Mouse (Mus musculus): ENCODE results near the gene Gm4881.
A peak's percentile ranks its signal among the peaks of the same experiment; 100 is the strongest.

Gene Gm4881

GRCm38 (mm10) chr7:24892125-24892583 is 52.1 kb downstream of the Gm4881 start:
- DNase-seq, result no peak

GRCm38 (mm10) chr7:24891241-24892124 is 52.8 kb downstream of the Gm4881 start:
- DNase-seq, result no peak

- peak; percentile 65 to 66 for DNase-seq
These were observed 53.7 kb downstream of the Gm4881 start for GRCm38 (mm10) chr7:24890281-24891216.

- peak; percentile 80 to 89 for DNase-seq
These were observed 54.7 kb downstream of the Gm4881 start for GRCm38 (mm10) chr7:24889431-24890220.

GRCm38 (mm10) chr7:24887096-24887495 is 57.2 kb downstream of the Gm4881 start:
- no peak for DNase-seq

DNA sequence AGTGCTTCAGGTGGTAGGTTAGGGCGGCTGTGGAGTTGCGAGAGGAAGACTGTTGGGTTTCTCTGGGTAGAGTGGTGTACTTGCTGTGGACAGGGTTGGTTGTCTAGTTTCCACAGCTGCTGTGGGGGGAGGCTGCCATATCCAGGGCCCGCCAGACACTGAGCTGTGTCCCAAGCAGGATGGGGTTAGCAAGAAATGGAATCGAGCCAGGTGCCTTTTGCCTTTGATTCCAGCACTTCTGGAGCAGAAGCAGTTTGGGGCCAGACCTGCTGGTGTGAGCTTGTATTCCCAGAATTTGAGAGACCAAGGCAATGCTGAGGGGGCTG is 58.0 kb downstream of the Gm4881 start:
- peak in 1 of 2 experiments; percentile 56 for DNase-seq

DNA sequence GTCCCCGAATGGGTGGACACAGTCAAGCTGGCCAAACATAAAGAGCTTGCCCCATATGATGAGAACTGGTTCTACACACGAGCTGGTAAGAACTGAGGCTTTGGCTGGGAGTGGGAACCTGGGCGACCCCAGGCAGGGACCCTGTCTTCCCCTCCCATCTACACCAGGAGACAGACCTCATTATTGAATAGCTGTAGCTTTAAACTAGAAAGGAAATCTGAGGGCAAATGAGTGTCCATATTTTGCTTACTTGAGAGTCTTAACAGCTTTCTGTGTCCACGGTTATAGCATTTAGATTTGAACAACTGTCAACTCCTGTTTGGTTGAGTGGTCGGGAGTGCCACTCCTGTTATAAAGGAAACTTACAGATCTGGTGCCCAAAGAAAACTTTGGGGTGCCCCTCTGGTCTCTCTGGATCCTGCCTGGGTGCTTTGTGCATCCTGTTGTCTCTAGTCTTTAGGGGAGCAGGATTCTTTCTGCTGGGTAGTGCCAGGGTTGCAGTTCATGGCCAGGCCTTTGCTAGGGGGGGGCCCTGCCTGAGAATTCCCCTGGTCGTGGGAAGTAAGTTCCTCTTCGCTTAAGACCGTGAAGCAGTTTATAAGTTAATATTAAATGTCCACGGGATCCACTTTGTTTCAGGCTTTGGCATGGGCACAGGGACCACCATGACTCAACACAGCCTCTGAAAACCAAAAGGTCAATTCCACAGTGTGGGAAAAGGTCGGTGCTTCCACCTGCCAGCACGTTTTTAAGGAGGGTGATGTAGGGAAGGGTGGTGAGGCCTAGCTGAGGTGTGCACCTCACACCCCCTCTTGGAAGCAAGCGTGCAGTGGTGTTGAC is 58.6 kb downstream of the Gm4881 start:
- no peak for DNase-seq

DNA sequence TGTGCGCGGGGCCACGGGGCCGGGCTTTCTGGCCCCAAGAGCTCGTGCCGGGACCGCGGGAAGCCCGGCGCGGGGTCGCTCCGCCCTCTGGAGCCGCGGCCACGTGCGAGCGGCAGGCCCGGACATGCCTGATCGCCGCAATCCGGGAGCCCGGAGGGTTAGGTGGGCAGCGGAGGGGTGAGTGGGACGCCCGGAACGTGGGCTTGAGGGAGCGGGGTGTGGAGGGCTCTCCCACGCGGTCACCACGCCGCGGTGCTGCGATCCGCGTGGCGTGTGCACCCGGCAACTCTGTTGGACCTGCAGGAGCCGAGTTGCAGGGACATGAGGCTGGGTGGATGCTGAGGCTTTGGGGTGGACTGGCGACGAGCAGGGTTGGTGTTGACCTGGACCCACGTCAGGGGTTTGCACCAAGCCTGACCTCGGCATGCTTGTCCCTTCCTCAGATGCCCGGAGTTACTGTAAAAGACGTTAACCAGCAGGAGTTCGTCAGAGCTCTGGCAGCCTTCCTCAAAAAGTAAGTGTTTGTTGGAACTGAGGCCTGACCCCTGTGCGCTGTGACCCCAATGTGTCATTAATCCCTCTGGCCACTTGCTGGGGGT is 59.5 kb downstream of the Gm4881 start:
- peak; percentile 36 to 39 for DNase-seq

GRCm38 (mm10) chr7:24883896-24884692 is 60.2 kb downstream of the Gm4881 start, which contains the start of gene Rps19:
Gene Rps19 (plus strand): TSS chr7:24884371.
- peak; percentile 99 to 100 for DNase-seq

DNA sequence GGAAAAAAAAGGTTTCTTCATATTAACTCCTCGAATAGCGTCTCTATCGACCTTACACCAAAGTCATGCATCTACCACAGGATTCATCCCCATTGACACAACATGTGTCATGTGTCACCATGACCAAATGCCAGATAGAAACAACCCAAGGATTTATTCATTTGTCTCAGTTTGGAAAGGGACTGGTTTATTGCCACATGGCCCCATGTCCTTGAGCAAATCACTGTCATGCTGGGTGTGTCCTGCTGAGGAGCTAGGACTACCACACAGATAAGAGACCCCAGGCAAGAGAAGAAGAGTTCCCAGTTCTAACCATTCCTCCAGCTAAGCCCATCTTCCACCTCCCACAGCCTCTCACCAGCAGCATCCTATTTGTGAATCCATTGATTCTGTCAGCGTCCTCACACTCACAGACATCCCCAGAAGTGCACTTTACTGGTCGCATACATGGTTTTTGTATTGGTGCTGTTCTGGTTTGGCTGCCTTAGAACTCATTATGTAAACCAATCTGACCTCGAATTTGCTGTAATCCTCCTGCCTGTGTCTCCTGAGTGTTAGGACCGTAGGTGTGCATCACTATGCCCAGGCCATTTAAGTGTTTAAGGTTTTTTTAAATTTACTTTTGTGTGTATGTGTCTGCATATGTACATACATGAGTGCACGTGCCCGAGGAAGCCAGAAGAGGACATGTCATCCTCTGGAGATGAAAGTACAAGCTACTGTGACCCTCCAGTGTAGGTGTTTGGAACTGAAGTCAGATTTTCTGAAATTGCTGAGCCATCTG is 61.7 kb downstream of the Gm4881 start:
- no peak for DNase-seq

DNA sequence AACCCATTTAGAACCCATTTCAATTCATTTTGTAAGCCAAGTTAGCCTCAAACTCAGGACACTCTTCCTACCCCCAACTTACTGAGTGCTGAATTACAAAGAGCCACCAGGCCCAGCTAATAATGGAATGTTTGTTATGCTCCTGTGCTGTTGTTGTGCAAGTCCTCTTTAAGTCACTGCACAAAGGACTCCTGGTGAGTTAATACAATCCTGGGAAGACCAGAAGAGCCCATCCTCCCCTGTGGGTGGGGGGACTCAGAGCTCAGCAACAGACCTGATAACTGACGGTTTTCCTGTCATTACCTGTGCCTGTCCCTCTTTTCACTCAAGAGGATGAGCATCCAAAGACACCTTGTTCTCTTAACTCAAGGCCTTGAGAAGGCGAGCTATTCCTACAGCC is 64.7 kb downstream of the Gm4881 start:
- DNase-seq, result no peak

- no peak for DNase-seq
These were observed 66.7 kb downstream of the Gm4881 start for GRCm38 (mm10) chr7:24877588-24877987.

Data from kidney, adult 8-10 months (tissue).